ENCODE assay signal across 21 mouse cellular contexts in the genomic region with DNA sequence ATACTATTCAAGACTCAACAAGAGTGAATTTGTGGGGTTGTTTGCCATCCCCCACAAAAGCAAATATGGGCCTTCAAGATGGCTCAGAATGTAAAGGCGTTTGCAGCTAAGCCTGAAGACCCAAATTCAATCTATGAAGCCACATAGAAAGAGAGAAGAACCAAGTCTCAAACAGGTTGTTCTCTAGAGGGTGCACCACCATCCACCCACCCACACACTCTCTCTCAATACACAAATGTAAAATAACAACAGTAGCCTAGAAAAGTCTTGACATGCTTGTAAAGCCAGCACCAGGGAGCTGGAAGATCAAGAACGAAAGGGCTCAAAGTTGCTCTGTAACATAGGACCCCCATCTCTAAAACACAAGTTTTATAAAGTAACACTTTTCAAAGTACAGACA. TPM values are rescaled to one million over a fixed set of nuclear protein-coding genes. Genes with fewer than 3 reads are reported as not detected.
"Had no signal": no experiment of that assay in that cellular context is flagged by ENCODE, and none has a peak within 500 bp of the region (broad histone marks: within the 10 kb centered on the region; RNA-seq: fewer than 3 reads in every experiment).

No protein-coding gene starts in this region.

- H3K4me2 ChIP-seq: intestine, embryonic 15.5 days; limb, embryonic 13.5 days; midbrain, embryonic 11.5 days; stomach, embryonic 15.5 days had no signal

- H3K27me3 ChIP-seq: intestine, embryonic 15.5 days; limb, embryonic 13.5 days; megakaryocyte, embryonic 14.5 days; stomach, embryonic 15.5 days had no signal

- H3K27ac ChIP-seq: intestine, embryonic 15.5 days; kidney, postnatal 0 days; layer of hippocampus, adult 2 months; limb, embryonic 13.5 days; stomach, embryonic 15.5 days had no signal

- H3K4me3 ChIP-seq: intestine, embryonic 15.5 days; layer of hippocampus, adult 2 months; limb, embryonic 13.5 days; stomach, embryonic 15.5 days had no signal

- H3K9me3 ChIP-seq: intestine, embryonic 15.5 days; limb, embryonic 13.5 days; megakaryocyte, embryonic 14.5 days; stomach, embryonic 15.5 days had no signal

- H3K36me3 ChIP-seq: intestine, embryonic 15.5 days had no signal

- DNase-seq: kidney, adult 8-10 months; kidney, postnatal 4 days; lung, adult 18-20 months; right cerebral cortex, postnatal 14 days; thymus, adult 2 months; thymus, postnatal 25 days had no signal

- H3K9ac ChIP-seq: intestine, embryonic 15.5 days; limb, embryonic 13.5 days; stomach, embryonic 15.5 days had no signal

- ATAC-seq: intestine, embryonic 15.5 days; midbrain, embryonic 16.5 days had no signal

RNA-seq across cellular contexts. Expression of a gene that starts 34.9 kb away (rescaled TPM):
- total RNA-seq: layer of hippocampus, adult 2 months; layer of hippocampus, postnatal 10 days; left cerebral cortex, postnatal 36 days had no signal
- polyA plus RNA-seq: lung, postnatal 0 days; macrophage; neural tube, embryonic 14.5 days; spleen, adult 2 months; testis, adult 2 months; thymus, adult 2 months had no signal
